Mouse (Mus musculus): ENCODE results near the gene Agt.

Gene Agt

GRCm38 (mm10) chr8:124569593-124569992, at the start of gene Agt:
Gene Agt (minus strand): TSS chr8:124569706.
- DNase-seq, result peak; percentile 99

GRCm38 (mm10) chr8:124618252-124618651, 48.7 kb upstream of the Agt start:
- no peak for DNase-seq

- DNase-seq, result peak; percentile 96
These were observed 47.9 kb upstream of the Agt start for GRCm38 (mm10) chr8:124617266-124617869.

- DNase-seq, result peak; percentile 70
These were observed 44.8 kb upstream of the Agt start for GRCm38 (mm10) chr8:124614325-124614724.

GRCm38 (mm10) chr8:124608972-124609353, 39.5 kb upstream of the Agt start:
- peak; percentile 75 for DNase-seq

GRCm38 (mm10) chr8:124608239-124608971, 38.9 kb upstream of the Agt start:
- peak; percentile 86 for DNase-seq

GRCm38 (mm10) chr8:124604066-124604465, 34.6 kb upstream of the Agt start:
- peak; percentile 73 for DNase-seq

- DNase-seq, result peak; percentile 78
These were observed 19.9 kb upstream of the Agt start for GRCm38 (mm10) chr8:124589393-124589792.

GRCm38 (mm10) chr8:124586556-124586955, 17.1 kb upstream of the Agt start:
- no peak for DNase-seq

- DNase-seq, result peak; percentile 97
These were observed 16.4 kb upstream of the Agt start for GRCm38 (mm10) chr8:124585718-124586425.

- no peak for DNase-seq
These were observed 7.2 kb upstream of the Agt start for GRCm38 (mm10) chr8:124576751-124577150.

GRCm38 (mm10) chr8:124575811-124576210, 6.3 kb upstream of the Agt start, which contains the start of gene Capn9:
Gene Capn9 (plus strand): TSS chr8:124576111.
- DNase-seq, result no peak

- DNase-seq, result peak; percentile 97
These were observed 4.2 kb upstream of the Agt start for GRCm38 (mm10) chr8:124573552-124574340.

- no peak for DNase-seq
These were observed 2.9 kb upstream of the Agt start for GRCm38 (mm10) chr8:124572430-124572775.

- DNase-seq, result peak; percentile 96
These were observed 2.4 kb upstream of the Agt start for GRCm38 (mm10) chr8:124571732-124572429.

- DNase-seq, result peak; percentile 93
These were observed 406 bp downstream of the Agt start for GRCm38 (mm10) chr8:124569100-124569499.

- DNase-seq, result peak; percentile 93
These were observed 1.9 kb downstream of the Agt start for GRCm38 (mm10) chr8:124567584-124567983.

- DNase-seq, result no peak
These were observed 2.4 kb downstream of the Agt start for GRCm38 (mm10) chr8:124567126-124567525.

- no peak for DNase-seq
These were observed 12.0 kb downstream of the Agt start for GRCm38 (mm10) chr8:124557476-124557875.

- no peak for DNase-seq
These were observed 12.8 kb downstream of the Agt start for GRCm38 (mm10) chr8:124556658-124557057.

GRCm38 (mm10) chr8:124556164-124556563, 13.3 kb downstream of the Agt start:
- DNase-seq, result no peak

GRCm38 (mm10) chr8:124555113-124555750, 14.3 kb downstream of the Agt start:
- no peak for DNase-seq

All from heart, adult 11 months (tissue).